Mouse (Mus musculus): ENCODE data around the gene BC030499. TPM values are rescaled to one million over a fixed set of nuclear protein-coding genes. Genes with fewer than 3 reads are reported as not detected.

The BC030499 gene
- polyA plus RNA-seq (2011; ENCODE audit: insufficient read length, low read depth, missing spikeins) = 0.45 and 0.63 TPM in 2 replicates

DNA sequence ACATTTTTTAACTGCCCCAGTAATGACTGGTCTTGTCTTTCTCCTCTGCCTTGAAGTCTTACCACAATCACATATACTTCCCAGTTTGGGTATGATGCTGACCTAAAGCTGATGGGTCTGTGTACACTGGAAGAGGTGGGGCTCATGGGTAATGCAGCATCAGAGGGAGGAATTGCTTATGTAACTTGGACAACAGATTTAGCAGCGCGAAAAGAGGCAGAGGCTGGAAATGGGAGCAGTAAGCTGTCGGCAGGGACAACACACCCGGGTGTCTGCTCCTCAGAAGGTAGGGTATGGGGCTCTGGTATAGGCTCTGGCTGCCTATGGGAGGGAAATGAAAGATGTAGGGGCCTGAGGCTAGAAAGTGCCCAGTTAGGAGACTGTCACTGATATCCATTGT lies at the start of gene BC030499:
TSS of gene BC030499 (plus strand) at position 188 of the 400 bp plus-strand sequence.
- TF ChIP-seq CTCF (IDR thresholded peaks at IDR 0.05; ENCODE audit: borderline replicate concordance, insufficient read depth, low read length) (no peak), POLR2A (IDR thresholded peaks at IDR 0.05; ENCODE audit: low read depth, low read length) (no peak)
- Histone ChIP-seq H3K4me1 (ENCODE audit: control insufficient read depth, insufficient read depth, low read length) (no peaks in the 10 kb centered on the region), H3K4me3 (ENCODE audit: insufficient read depth, low read length) (no peak within 1 kb of the TSS), H3K27ac (ENCODE audit: insufficient read depth, low read length) (no peak within 1 kb of the TSS)

DNA sequence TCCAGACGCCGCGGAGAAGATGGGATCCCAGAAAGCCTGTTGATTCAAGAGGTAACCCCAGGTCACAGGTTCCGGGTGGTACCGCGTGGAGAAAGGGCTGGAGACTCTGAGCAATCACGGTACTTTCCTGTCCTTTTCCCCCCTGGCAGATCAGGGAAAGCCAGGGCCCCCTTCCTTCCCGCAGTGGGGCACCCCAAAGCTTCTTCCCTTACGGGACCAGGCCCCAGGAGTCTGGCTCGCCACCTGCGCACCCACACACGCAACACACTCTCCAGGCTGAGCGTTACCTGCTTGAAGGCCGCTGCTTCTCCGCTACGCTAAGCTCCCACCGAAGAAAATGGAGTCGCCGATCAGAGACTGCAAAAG lies 45.4 kb upstream of the BC030499 start:
- TF ChIP-seq POLR2A (IDR thresholded peaks at IDR 0.05; ENCODE audit: low read depth, low read length) = no peak
- no peak for TF ChIP-seq CTCF (IDR thresholded peaks at IDR 0.05; ENCODE audit: borderline replicate concordance, insufficient read depth, low read length)
- H3K4me1 ChIP-seq (ENCODE audit: control insufficient read depth, insufficient read depth, low read length) = peaks cover 2% of the 10 kb centered on the region; the same call in 1 of the 2 replicates
- peak overlapping the region; percentile 78 for H3K4me3 ChIP-seq (ENCODE audit: insufficient read depth, low read length)

DNA sequence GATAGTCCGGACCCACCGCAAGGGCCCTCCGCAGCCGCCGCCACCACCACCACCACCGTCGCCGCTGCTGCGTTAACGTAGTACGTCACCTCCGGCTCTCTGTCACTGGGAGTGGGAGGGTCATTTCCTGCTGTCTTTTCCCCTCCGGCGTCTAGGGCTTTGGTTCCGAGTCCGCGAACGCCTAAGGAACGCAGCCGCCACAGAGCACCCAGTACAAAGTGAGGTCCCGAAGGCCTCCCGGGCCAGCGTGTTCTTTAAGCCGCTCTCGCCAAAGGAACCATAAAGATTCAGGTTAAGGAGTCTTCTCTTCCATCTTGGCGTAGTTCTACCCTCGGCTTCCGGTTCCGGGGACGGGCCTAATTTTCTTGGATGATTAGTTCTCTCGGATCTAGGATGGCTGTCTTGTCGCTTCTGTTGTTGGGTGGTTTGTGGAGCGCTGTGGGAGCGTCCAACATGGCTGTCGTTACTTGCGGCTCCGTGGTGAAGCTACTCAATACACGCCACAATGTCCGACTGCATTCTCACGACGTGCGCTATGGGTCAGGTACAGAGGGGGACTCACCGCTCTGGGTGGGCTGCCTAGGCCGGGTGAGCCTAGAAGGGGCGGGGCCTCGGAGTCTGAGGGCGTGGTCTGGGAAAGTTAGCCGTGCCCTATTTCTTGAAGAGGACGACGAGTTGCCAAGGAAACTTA lies 44.9 kb upstream of the BC030499 start, which contains the start of the genes Sdf2 and Supt6:
TSS of gene Sdf2 (plus strand) at position 120 of the 691 bp plus-strand sequence.
TSS of gene Supt6 (minus strand) at position 361 of the 691 bp plus-strand sequence.
- peaks cover 2% of the 10 kb centered on the region; the same call in 1 of the 2 replicates for H3K4me1 ChIP-seq (ENCODE audit: control insufficient read depth, insufficient read depth, low read length)
- peak within 1 kb of the TSS; percentile 78 for H3K4me3 ChIP-seq (ENCODE audit: insufficient read depth, low read length)
- peak within 1 kb of the TSS; percentile 96 for H3K27ac ChIP-seq (ENCODE audit: insufficient read depth, low read length)
- TF ChIP-seq CTCF (IDR thresholded peaks at IDR 0.05; ENCODE audit: borderline replicate concordance, insufficient read depth, low read length) (no peak), POLR2A (IDR thresholded peaks at IDR 0.05; ENCODE audit: low read depth, low read length) (peak; percentile 85)

More for the DNA sequence above, 45.4 kb upstream of the BC030499 start:
- peak overlapping the region; percentile 96; the same call in 1 of the 2 replicates for H3K27ac ChIP-seq (ENCODE audit: insufficient read depth, low read length)

DNA sequence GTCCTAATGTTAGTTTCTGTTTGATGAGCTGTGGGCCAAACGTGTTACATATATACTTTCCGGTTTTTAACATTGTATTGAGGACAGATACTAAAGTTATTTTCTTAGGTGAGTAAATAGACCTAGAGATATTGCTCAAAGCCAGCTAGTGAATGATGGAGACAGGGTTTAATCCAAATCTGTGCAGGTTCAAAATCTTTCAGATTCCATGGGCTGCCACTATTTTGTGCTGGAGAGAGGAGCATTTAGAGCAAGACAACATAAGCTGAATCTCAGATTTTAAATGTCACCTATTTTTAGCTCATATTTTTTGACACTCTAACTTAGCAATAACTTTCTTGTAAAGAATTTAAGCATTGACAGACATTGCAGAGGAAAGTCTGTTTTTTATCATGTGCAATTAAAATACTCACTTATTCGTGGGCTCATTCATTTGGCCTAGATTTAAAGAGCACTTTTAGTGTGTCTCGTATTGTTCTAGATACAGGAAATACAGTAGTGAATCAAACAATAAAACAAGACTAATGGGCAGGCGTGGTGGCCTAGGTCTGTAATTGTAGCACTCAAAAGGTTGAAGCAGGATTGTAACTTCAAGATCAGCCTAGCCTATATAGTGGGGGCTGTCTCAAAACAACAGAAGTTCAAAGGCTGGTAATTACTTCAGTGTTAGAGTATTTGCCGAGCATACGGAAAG lies 44.2 kb upstream of the BC030499 start:
- peaks cover 2% of the 10 kb centered on the region; the same call in 1 of the 2 replicates for H3K4me1 ChIP-seq (ENCODE audit: control insufficient read depth, insufficient read depth, low read length)
- TF ChIP-seq CTCF (IDR thresholded peaks at IDR 0.05; ENCODE audit: borderline replicate concordance, insufficient read depth, low read length) = no peak
- no peak for TF ChIP-seq POLR2A (IDR thresholded peaks at IDR 0.05; ENCODE audit: low read depth, low read length)
- no peak overlapping the region for H3K27ac ChIP-seq (ENCODE audit: insufficient read depth, low read length)
- peak overlapping the region; percentile 78 for H3K4me3 ChIP-seq (ENCODE audit: insufficient read depth, low read length)

DNA sequence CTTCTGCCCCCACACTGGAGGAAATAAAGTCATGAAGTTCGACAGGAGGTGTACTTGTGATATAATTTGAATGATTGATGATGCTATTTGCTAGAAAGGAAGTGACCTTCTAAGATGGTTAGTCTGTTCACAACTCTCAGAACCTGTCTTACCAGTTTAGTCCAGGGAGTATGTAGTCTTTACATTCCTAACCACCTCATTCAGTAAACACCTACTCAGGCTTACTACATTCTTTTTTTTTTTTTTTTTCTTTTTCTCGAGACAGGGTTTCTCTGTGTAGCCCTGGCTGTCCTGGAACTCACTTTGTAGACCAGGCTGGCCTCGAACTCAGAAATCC lies 43.7 kb upstream of the BC030499 start:
- Histone ChIP-seq H3K27ac (ENCODE audit: insufficient read depth, low read length) (no peak overlapping the region), H3K4me3 (ENCODE audit: insufficient read depth, low read length) (peak overlapping the region; percentile 78)

DNA sequence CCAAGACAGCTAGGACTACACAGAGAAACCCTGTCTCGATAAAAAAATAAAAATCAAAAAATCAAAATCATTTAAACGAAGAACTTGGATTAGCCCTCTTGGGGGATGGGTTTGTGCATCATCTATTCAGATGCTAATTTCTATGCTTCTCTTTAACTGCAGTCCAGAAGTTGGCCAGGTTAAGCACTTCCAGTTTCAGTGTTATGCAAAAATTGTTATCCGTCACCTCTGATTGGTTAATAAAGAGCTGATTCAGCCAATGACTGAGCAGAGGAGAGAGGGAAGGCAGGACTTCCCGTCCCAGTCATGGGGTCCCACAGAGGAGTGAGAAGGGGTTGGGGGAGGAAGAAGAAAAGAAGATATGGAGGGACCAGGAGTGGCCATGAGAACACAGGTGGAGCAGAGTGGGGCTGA lies 42.9 kb upstream of the BC030499 start:
- H3K27ac ChIP-seq (ENCODE audit: insufficient read depth, low read length) = no peak overlapping the region
- no peak overlapping the region; the same call in 1 of the 2 replicates for H3K4me3 ChIP-seq (ENCODE audit: insufficient read depth, low read length)
- TF ChIP-seq POLR2A (IDR thresholded peaks at IDR 0.05; ENCODE audit: low read depth, low read length) (no peak), CTCF (IDR thresholded peaks at IDR 0.05; ENCODE audit: borderline replicate concordance, insufficient read depth, low read length) (no peak)
- H3K4me1 ChIP-seq (ENCODE audit: control insufficient read depth, insufficient read depth, low read length) = peaks cover 2% of the 10 kb centered on the region; the same call in 1 of the 2 replicates

More for the DNA sequence above, 43.7 kb upstream of the BC030499 start:
- peaks cover 2% of the 10 kb centered on the region; the same call in 1 of the 2 replicates for H3K4me1 ChIP-seq (ENCODE audit: control insufficient read depth, insufficient read depth, low read length)
- no peak for TF ChIP-seq POLR2A (IDR thresholded peaks at IDR 0.05; ENCODE audit: low read depth, low read length)
- no peak for TF ChIP-seq CTCF (IDR thresholded peaks at IDR 0.05; ENCODE audit: borderline replicate concordance, insufficient read depth, low read length)

DNA sequence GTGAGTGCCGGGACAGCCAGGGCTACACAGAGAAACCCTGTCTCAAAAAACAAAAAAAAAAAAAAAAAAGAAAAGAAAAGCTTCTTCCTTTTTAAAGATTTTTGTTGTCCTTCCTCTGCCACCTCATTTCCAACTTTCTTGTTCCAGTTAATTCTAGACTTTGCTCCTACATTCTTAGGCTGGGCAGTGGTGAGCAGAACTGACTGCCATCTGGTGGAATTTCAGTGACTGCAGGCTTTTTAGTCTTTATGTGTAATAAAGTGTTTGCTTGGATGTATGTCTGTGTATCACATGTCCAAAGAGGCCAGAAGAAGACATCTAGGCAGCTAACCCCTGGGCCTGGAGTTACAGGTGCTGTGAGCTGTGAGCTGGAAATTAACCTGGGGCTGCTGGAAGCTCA lies 34.0 kb upstream of the BC030499 start:
- TF ChIP-seq CTCF (IDR thresholded peaks at IDR 0.05; ENCODE audit: borderline replicate concordance, insufficient read depth, low read length) = no peak
- TF ChIP-seq POLR2A (IDR thresholded peaks at IDR 0.05; ENCODE audit: low read depth, low read length) = no peak
- no peak overlapping the region for H3K4me3 ChIP-seq (ENCODE audit: insufficient read depth, low read length)
- H3K27ac ChIP-seq (ENCODE audit: insufficient read depth, low read length) = no peak overlapping the region
- no peaks in the 10 kb centered on the region; the same call in 1 of the 2 replicates for H3K4me1 ChIP-seq (ENCODE audit: control insufficient read depth, insufficient read depth, low read length)

DNA sequence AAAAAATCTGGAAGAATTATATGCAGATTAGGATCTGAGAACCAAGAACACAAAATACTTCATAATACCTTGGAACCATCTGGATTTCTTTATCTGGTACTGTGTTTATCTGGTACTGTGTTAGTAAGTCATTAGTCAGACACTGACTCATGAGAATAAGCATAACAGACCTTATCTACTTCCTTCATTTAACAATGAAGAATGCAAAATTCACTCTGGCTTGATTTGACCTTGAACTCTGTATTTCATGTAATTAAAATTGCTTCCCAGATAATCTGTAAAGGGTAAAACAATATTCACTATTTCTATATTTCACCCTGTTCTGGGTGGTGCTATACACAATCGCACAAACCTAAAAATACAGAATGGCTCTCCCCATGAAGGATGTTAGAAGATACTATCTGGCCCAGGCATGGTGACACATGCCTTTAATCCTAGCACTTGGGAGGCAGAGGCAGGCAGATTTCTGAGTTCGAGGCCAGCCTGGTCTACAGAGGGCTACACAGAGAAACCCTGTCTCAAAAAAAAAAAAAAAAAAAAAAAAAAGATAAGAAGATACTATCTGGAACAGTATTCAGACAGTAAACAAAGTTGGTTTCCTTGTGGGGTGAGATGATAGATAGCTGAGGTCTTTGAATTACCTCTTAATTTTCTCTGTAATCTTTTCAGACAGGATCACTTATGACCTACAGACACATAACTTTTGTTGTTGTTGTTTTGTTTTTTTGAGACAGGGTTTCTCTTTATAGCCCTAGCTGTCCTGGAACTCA lies 30.0 kb upstream of the BC030499 start:
- no peak overlapping the region for H3K4me3 ChIP-seq (ENCODE audit: insufficient read depth, low read length)
- no peak overlapping the region for H3K27ac ChIP-seq (ENCODE audit: insufficient read depth, low read length)
- TF ChIP-seq CTCF (IDR thresholded peaks at IDR 0.05; ENCODE audit: borderline replicate concordance, insufficient read depth, low read length) (no peak), POLR2A (IDR thresholded peaks at IDR 0.05; ENCODE audit: low read depth, low read length) (no peak)
- H3K4me1 ChIP-seq (ENCODE audit: control insufficient read depth, insufficient read depth, low read length) = peaks cover 2% of the 10 kb centered on the region

All from embryonic fibroblast, embryonic 13.5 days (primary cell).